15 mouse cellular contexts compared by ENCODE assay signal in genomic region chrX:20787309-20787708, GRCm38 (mm10).
"Had no signal": no experiment of that assay in that cellular context is flagged by ENCODE, and none has a peak within 500 bp of the region (broad histone marks: within the 10 kb centered on the region; RNA-seq: fewer than 3 reads in every experiment).

No protein-coding gene starts in this region.

- H3K4me1 ChIP-seq: intestine, embryonic 15.5 days; limb, embryonic 15.5 days; lung, embryonic 15.5 days; megakaryocyte, embryonic 14.5 days; midbrain, embryonic 15.5 days; neural tube, embryonic 12.5 days had no signal

- ATAC-seq: intestine, embryonic 15.5 days; midbrain, embryonic 15.5 days had no signal

- H3K27ac ChIP-seq: intestine, embryonic 15.5 days; limb, embryonic 15.5 days; lung, embryonic 15.5 days; macrophage; midbrain, embryonic 15.5 days; neural tube, embryonic 12.5 days had no signal

- H3K27me3 ChIP-seq: intestine, embryonic 15.5 days; limb, embryonic 15.5 days; lung, embryonic 15.5 days; midbrain, embryonic 15.5 days; neural tube, embryonic 12.5 days had no signal

- H3K4me3 ChIP-seq: intestine, embryonic 15.5 days; limb, embryonic 15.5 days; lung, embryonic 15.5 days; megakaryocyte, embryonic 14.5 days; midbrain, embryonic 15.5 days; neural tube, embryonic 12.5 days had no signal

- DNase-seq: kidney, adult 18-20 months; kidney, postnatal 10 days; kidney, postnatal 4 days; lung, postnatal 14 days; right cerebral cortex, postnatal 4 days; spleen, adult 18-20 months; thymus, postnatal 14 days had no signal

- H3K9ac ChIP-seq: intestine, embryonic 15.5 days; limb, embryonic 15.5 days; lung, embryonic 15.5 days; midbrain, embryonic 15.5 days; neural tube, embryonic 12.5 days had no signal

- H3K9me3 ChIP-seq: intestine, embryonic 15.5 days; limb, embryonic 15.5 days; lung, embryonic 15.5 days; megakaryocyte, embryonic 14.5 days; midbrain, embryonic 15.5 days; neural tube, embryonic 12.5 days had no signal

- H3K36me3 ChIP-seq: intestine, embryonic 15.5 days; limb, embryonic 15.5 days; lung, embryonic 15.5 days; midbrain, embryonic 15.5 days; neural tube, embryonic 12.5 days had no signal

- H3K4me2 ChIP-seq: intestine, embryonic 15.5 days; limb, embryonic 15.5 days; lung, embryonic 15.5 days; midbrain, embryonic 11.5 days; midbrain, embryonic 15.5 days; neural tube, embryonic 12.5 days had no signal
